Mouse (Mus musculus) gastrocnemius, postnatal 14 days (tissue): ENCODE measurements around the gene Per1. TPM values are rescaled to one million over a fixed set of nuclear protein-coding genes. Genes with fewer than 3 reads are reported as not detected.

Experiments
- DNase-seq: peaks from one replicate; pipeline ENCODE4 v3.0.0; 2021; ENCODE audit warnings: mixed read lengths
- intact Hi-C: fragments of 180-260 bp; cut with DNase I; formaldehyde crosslinking; loops from one replicate; pipeline ENCODE4 v1.15.1; 2025; ENCODE audit warnings: low total_unique reads
- long read RNA-seq, 2 experiments: library from polyadenylated mRNA; stranded (forward); transcript quantifications; one replicate each; pipeline ENCODE4 v2.0.0; 2021
- total RNA-seq, 2 experiments: library from RNA; stranded (reverse); gene quantifications; 2 replicates each; pipeline ENCODE4 v1.2.3; 2021

The Per1 gene
- 10 to 100 TPM; 22.1 to 77.5 TPM for total RNA-seq
- long read RNA-seq, experiment 1, partial matches to known transcripts: 14 of 18 reads
- long read RNA-seq, experiment 1, other reads (novel, unspliced or antisense): 2 of 18 reads
- long read RNA-seq, experiment 2, partial matches to known transcripts: 11 of 15 reads
- long read RNA-seq, experiment 2, other reads (novel, unspliced or antisense): 3 of 15 reads

GRCm38 (mm10) chr11:69094697-69095429 lies at the start of gene Per1:
Gene Per1 (plus strand): TSS chr11:69095217.
- intact Hi-C loops: no loop called here
- DNase-seq: peak; percentile 98

GRCm38 (mm10) chr11:69045531-69046394 lies 49.3 kb upstream of the Per1 start, which contains the start of gene Aurkb:
Gene Aurkb (plus strand): TSS chr11:69045647.
- intact Hi-C loops: no loop called here
- DNase-seq: peak; percentile 88

DNA sequence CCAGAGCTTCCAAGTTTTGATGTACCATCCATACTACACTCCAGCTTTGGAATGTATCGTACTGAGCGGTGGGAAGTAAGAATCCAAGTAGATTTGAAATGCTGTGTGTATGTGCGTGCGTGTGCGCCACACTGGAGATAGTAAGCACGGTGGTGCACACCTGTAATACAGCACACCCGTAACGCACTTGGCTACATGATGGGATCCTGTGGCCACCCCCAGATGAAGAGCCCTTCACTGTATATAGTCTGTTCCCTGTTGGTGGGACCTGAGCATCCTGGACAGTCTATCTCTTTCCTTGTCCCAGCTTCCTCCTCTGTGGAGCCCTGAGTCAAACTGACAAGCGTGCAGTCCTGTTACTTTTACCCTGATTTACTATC lies 48.6 kb upstream of the Per1 start:
- no peak for DNase-seq
- intact Hi-C loops: no loop called here

DNA sequence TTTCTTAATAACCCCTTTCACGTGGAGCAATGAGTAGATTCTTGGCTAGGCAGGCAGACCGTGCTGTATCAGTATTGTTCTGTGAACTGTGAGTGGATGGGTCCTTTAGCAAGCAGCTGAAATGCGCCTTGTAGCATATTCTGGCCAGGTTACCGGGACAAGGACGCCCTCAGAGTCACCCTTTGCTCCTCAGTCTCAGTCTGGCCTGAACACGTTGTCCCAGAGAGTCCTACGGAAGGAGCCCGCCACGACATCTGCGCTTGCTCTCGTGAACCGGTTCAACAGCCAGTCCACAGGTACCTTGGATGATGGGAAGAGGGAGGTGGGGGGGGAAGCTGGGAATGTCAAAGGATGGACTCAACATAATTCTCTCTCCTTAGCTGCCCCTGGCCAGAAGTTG lies 47.4 kb upstream of the Per1 start:
- DNase-seq: no peak
- intact Hi-C loops: no loop called here

DNA sequence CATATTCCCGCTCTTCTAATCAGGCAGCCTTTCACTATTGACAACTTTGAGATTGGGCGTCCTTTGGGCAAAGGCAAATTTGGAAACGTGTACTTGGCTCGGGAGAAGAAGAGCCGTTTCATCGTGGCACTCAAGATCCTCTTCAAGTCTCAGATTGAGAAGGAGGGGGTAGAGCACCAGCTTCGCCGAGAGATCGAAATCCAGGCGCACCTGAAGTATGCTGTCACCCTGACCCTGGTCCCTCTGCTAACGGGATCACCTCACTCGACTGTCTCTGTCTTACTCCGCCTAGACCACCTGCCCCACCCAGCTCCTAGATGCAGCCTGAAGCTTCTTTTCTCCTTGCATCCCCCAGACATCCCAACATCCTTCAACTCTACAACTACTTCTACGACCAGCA lies 46.9 kb upstream of the Per1 start:
- intact Hi-C loops: no loop called here
- DNase-seq: no peak

DNA sequence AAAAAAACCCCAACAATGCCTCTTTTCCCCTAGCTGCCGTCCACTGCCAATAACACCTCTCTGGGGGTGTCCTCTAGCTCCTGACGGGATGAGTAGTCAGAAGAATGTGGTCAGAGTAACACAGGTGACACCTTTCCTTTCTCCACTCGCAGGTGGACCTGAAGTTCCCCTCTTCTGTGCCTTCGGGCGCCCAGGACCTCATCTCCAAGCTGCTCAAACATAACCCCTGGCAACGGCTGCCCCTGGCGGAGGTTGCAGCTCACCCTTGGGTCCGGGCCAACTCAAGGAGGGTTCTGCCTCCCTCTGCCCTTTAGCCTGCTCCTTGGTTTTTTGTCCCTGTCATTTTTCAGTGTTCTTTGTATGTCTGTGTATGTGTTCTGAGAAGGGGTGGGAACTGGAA lies 44.3 kb upstream of the Per1 start:
- DNase-seq: no peak
- intact Hi-C loops: no loop called here

DNA sequence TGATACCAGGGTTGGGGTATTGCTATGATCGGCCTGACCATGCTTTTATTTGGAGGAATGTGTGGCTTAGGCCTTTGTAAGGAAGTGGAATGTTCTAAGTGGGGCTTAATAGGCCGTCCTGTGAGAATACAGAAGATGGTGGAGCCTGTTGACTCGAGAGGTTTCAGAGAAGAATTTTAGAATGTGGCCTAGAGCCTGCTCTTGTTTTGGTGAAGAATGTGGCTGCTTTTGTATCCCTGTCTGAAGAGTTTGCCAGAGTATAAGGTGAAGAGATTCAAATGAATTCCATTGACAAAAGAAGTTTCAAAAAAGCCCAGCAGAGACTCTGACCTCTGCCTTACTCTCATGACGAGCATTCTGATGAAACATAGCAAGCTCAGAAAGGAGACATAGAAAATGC lies 43.2 kb upstream of the Per1 start:
- intact Hi-C loops: no loop called here
- DNase-seq: no peak

- DNase-seq: no peak
- intact Hi-C loops: no loop called here
Measured at GRCm38 (mm10) chr11:69052824-69053421, 42.1 kb upstream of the Per1 start.

GRCm38 (mm10) chr11:69053848-69054247 lies 41.2 kb upstream of the Per1 start:
- DNase-seq: no peak
- intact Hi-C loops: no loop called here

GRCm38 (mm10) chr11:69058265-69058664 lies 36.8 kb upstream of the Per1 start:
- no peak for DNase-seq
- intact Hi-C loops: no loop called here

- intact Hi-C loops: no loop called here
- no peak for DNase-seq
Measured at GRCm38 (mm10) chr11:69058729-69059356, 36.2 kb upstream of the Per1 start.

- intact Hi-C loops: no loop called here
- DNase-seq: peak; percentile 96
Measured at GRCm38 (mm10) chr11:69059357-69059974, 35.6 kb upstream of the Per1 start, which contains the start of gene Borcs6. Gene Borcs6 (plus strand): TSS chr11:69059717.

DNA sequence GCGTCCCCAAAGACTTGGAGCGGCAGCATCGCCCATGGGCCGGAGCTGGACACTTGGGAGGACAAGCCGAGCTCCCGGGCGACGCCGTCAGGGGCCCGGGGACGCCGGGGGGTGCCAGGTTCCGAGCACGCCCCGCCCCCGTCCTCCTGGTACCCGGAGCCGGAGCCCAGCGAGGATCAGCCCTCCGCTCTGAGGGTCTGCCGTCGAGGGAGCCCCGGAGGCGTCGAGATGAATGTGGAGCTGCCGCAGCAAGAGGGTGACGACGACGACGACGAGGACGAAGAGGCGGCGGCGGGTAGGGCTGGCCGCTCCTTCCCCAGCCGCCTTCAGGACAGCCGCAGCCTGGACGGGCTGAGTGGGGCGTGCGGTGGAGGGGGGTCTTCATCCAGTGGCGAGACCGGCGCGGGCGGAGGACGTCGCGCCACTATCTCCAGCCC lies 35.0 kb upstream of the Per1 start:
- peak; percentile 55 for DNase-seq
- intact Hi-C loops: no loop called here

DNA sequence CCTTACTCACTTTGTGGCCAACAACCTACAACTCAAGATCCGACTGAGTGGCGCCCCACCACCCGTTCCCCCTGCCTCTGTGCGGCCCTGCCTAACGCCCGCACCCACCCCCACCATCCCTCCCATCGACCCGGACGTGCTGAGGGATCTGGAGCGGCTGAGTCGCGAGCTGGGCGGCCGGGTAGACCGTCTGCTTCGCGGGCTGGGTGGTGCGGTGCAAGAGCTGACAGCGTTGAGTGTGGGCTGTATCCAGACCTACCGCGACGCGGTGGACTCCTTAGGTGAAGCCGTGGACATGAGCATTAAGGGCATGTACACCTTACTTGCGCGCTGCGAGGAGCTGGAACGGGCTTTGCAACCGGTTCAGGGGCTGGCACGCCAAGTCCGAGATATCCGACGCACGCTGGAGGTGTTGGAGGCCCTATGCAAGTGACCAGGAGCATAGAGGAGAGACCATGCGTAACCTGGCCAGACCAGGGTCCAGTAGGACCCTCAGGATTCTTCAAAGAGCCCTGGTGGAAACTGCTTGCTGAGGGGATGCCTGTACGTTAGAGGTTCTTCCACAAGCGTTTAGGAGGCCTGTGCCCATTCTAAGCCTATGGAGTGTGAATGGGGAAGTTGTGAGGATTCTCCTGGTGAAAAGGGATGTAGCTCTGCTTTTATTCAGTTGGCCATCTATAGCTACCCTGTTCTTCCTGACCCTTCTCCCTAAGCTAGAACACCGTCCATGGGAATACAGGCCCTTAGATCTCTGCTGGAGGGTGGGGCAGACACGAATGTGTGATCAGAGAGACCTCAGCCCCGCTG lies 34.4 kb upstream of the Per1 start:
- peak; percentile 32 for DNase-seq
- intact Hi-C loops: no loop called here

- DNase-seq: no peak
- intact Hi-C loops: no loop called here
Measured at GRCm38 (mm10) chr11:69061255-69061912, 33.6 kb upstream of the Per1 start.

- intact Hi-C loops: loop anchor here (2.0 kb wide), 1 partner anchor 21 kb away; no protein-coding TSS in a partner anchor
- DNase-seq: peak; percentile 62
Measured at GRCm38 (mm10) chr11:69062194-69062760, 32.7 kb upstream of the Per1 start.

GRCm38 (mm10) chr11:69062761-69063224 lies 32.2 kb upstream of the Per1 start:
- intact Hi-C loops: loop anchor here (2.0 kb wide), 1 partner anchor 22 kb away; no protein-coding TSS in a partner anchor
- DNase-seq: peak; percentile 89
